Mouse (Mus musculus) inflammation-experienced regulatory T-cells, adult 16 weeks (primary cell): ENCODE data around the gene Gm5788. TPM values are rescaled to one million over a fixed set of nuclear protein-coding genes. Genes with fewer than 3 reads are reported as not detected.

Experiments used
- polyA plus RNA-seq: library from polyadenylated mRNA; unstranded; fragments of 100-300 nt; shearing (Covaris generic); gene quantifications from one replicate; pipeline ENCODE4 v1.2.1, GENCODE M21; 2017

Gene Gm5788
- not detected for polyA plus RNA-seq

GRCm38 (mm10) chr12:87494421-87494820 lies at the start of gene Gm5788:
Gene Gm5788 (plus strand): TSS chr12:87494721.

DNA sequence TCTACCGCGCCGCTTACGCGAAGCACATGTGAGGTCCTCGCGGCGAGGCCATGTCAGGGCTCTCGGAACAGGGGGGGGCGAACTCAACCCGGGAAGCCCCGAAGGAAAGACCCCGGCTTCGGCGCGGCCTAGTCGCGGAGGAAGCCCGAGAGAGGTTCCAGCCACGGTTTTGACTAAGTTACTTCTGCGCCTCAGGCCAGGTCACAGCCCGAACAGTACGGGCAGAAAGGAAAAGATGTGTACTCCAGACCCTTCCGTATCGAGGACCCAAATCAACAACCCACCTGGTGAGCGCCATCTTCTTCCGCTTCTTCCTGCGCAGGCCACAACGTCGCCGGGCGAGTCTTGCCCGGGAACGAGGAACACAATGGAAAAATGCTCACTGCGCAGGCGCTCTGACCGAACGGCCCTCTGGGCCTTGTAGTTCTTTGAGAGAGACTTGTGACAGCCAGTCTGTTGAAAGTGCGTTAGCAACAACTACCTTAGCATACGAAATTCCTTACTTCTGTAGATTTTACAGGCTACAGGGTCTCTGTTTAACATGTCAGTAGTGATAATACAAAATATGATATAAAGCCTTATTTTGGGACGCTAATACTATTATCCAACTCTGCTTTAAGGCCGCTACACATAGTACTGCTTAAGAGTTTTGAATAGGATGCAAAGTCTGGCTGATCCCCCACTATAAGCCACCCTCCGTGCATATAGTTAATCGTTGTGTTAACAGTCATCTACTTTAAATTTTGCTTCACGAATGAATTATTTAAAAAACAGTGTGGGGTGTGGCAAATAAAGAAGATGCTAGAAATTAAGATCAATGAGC lies 22.3 kb upstream of the Gm5788 start, which contains the start of gene Snw1:
TSS of gene Snw1 (minus strand) at position 311 of the 823 bp plus-strand sequence.

DNA sequence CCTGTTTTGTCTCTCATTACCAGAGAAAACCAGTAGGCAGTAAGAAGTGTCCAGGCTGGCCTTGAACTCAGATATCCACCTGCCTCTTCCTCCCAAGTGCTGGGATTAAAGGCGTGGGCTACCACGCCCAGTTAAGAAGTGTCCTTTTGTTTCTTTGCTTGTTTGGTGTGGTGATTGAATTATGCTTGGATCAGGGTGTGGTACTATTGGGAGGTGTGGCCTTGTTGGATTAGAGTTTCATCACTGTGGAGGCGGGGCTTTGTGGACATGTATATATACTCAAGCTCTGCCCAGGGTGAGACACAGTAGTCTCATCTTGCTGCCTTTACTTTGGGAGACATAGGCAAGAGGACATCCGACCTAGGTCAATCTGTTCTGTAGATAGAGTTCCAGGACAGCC lies 19.5 kb downstream of the Gm5788 start, which contains the start of gene Gm8300:
TSS of gene Gm8300 (plus strand) at position 301 of the 400 bp plus-strand sequence.

Other genes starting within 250 kb of the Gm5788 start
- gene Vipas39, start 228.5 kb upstream of the Gm5788 start, polyA plus RNA-seq = 43.5 TPM
- 183 TPM for gene Ahsa1, start 228.2 kb upstream of the Gm5788 start, polyA plus RNA-seq
- not detected for gene Ism2, start 195.0 kb upstream of the Gm5788 start, polyA plus RNA-seq
- 133 TPM for gene Sptlc2, start 106.4 kb upstream of the Gm5788 start, polyA plus RNA-seq
- 78.4 TPM for gene Slirp, start 50.8 kb upstream of the Gm5788 start, polyA plus RNA-seq
- gene Alkbh1, start 50.7 kb upstream of the Gm5788 start, polyA plus RNA-seq = 84.3 TPM
- 215 TPM for gene Snw1, start 22.4 kb upstream of the Gm5788 start, polyA plus RNA-seq
- gene Gm8300, start 19.6 kb downstream of the Gm5788 start, polyA plus RNA-seq = not detected
- gene Oog1, start 108.0 kb downstream of the Gm5788 start, polyA plus RNA-seq = not detected
- not detected for gene Gm4027, start 124.1 kb downstream of the Gm5788 start, polyA plus RNA-seq
- gene Gm16381, start 149.9 kb downstream of the Gm5788 start, polyA plus RNA-seq = not detected